Mouse (Mus musculus) gastrocnemius, postnatal 10 days (tissue): Measurements from ENCODE around the gene Usp35. TPM values are rescaled to one million over a fixed set of nuclear protein-coding genes. Genes with fewer than 3 reads are reported as not detected.

ENCODE experiments used
- DNase-seq: peaks from one replicate; pipeline ENCODE4 v3.0.0; 2021; ENCODE audit warnings: mixed read lengths
- total RNA-seq, 2 experiments: library from RNA; stranded (reverse); gene quantifications; 2 replicates each; pipeline ENCODE4 v1.2.3; 2021

Gene Usp35
- total RNA-seq, 2 experiments from 2014 or later: 1.3 to 2.0 TPM

- no peak for DNase-seq
Observed at GRCm38 (mm10) chr7:97346111-97346821, 14.4 kb upstream of the Usp35 start.

GRCm38 (mm10) chr7:97345229-97345871 lies 13.5 kb upstream of the Usp35 start:
- DNase-seq: no peak

- DNase-seq: no peak
Observed at GRCm38 (mm10) chr7:97344655-97345054, 12.8 kb upstream of the Usp35 start.

GRCm38 (mm10) chr7:97342961-97343360 lies 11.1 kb upstream of the Usp35 start:
- DNase-seq: no peak

GRCm38 (mm10) chr7:97340907-97341849 lies 9.4 kb upstream of the Usp35 start:
- no peak for DNase-seq

- DNase-seq: no peak
Observed at GRCm38 (mm10) chr7:97339623-97340022, 7.8 kb upstream of the Usp35 start.

- DNase-seq: no peak
Observed at GRCm38 (mm10) chr7:97338593-97338992, 6.8 kb upstream of the Usp35 start.

GRCm38 (mm10) chr7:97336678-97337077 lies 4.9 kb upstream of the Usp35 start:
- DNase-seq: no peak

GRCm38 (mm10) chr7:97334406-97334805 lies 2.6 kb upstream of the Usp35 start:
- no peak for DNase-seq

GRCm38 (mm10) chr7:97333113-97333898 lies 1.5 kb upstream of the Usp35 start:
- no peak for DNase-seq

- no peak for DNase-seq
Observed at GRCm38 (mm10) chr7:97332667-97333041, 834 bp upstream of the Usp35 start.

- DNase-seq: no peak
Observed at GRCm38 (mm10) chr7:97330931-97331645, 732 bp downstream of the Usp35 start.

GRCm38 (mm10) chr7:97329676-97330075 lies 2.1 kb downstream of the Usp35 start:
- DNase-seq: no peak

- no peak for DNase-seq
Observed at GRCm38 (mm10) chr7:97328891-97329588, 2.8 kb downstream of the Usp35 start.

- no peak for DNase-seq
Observed at GRCm38 (mm10) chr7:97327376-97327775, 4.4 kb downstream of the Usp35 start.

- DNase-seq: peak; percentile 43
Observed at GRCm38 (mm10) chr7:97325156-97325985, 6.4 kb downstream of the Usp35 start.

GRCm38 (mm10) chr7:97324342-97324741 lies 7.5 kb downstream of the Usp35 start:
- no peak for DNase-seq

- no peak for DNase-seq
Observed at GRCm38 (mm10) chr7:97317706-97318105, 14.1 kb downstream of the Usp35 start.

- no peak for DNase-seq
Observed at GRCm38 (mm10) chr7:97315656-97316055, 16.2 kb downstream of the Usp35 start.

- DNase-seq: peak; percentile 47
Observed at GRCm38 (mm10) chr7:97314646-97315045, 17.2 kb downstream of the Usp35 start.
